Comparison of ENCODE assay signal across 31 mouse cellular contexts in genomic region chr14:54471467-54471866, GRCm38 (mm10). TPM values are rescaled to one million over a fixed set of nuclear protein-coding genes. Genes with fewer than 3 reads are reported as not detected.
DNase-seq lines count a peak whose midpoint lies in the region; ATAC-seq and TF ChIP-seq lines count a peak whose summit lies in the region.
"Had no signal": no experiment of that assay in that cellular context is flagged by ENCODE, and none has a peak within 500 bp of the region (broad histone marks: within the 10 kb centered on the region; RNA-seq: fewer than 3 reads in every experiment).

No protein-coding gene starts in this region.

- H3K9ac ChIP-seq in heart, adult 2 months (ENCODE audit: low read depth, low read length): no peak overlapping the region
- H3K9ac ChIP-seq in lung, embryonic 16.5 days (ENCODE audit: low read length): no peak overlapping the region
- H3K9ac ChIP-seq: embryonic facial prominence, embryonic 12.5 days; embryonic facial prominence, embryonic 15.5 days; forebrain, postnatal 0 days; heart, embryonic 15.5 days; hindbrain, embryonic 13.5 days had no signal

- no peak; the same call in 1 of the 2 replicates for ATAC-seq in lung, embryonic 16.5 days (ENCODE audit: low read depth)
- ATAC-seq in megakaryocyte progenitor cell, adult 5-6 weeks (replicated peaks; ENCODE audit: poor library complexity): peak; percentile 53
- ATAC-seq: forebrain, embryonic 14.5 days; forebrain, postnatal 0 days; hindbrain, embryonic 16.5 days had no signal

- H3K4me2 ChIP-seq in lung, embryonic 16.5 days (ENCODE audit: low read depth, low read length): no peak overlapping the region
- H3K4me2 ChIP-seq: embryonic facial prominence, embryonic 12.5 days; embryonic facial prominence, embryonic 15.5 days; heart, embryonic 11.5 days; heart, embryonic 15.5 days; hindbrain, embryonic 13.5 days had no signal

- WGBS in heart, adult 2 months: 97% methylated on average over 2 of the region's 2 CpGs
- WGBS in lung, adult 2 months: 77% methylated on average over 2 of the region's 2 CpGs
- WGBS in lung, embryonic 16.5 days: 82% methylated on average over 2 of the region's 2 CpGs

- no peaks in the 10 kb centered on the region for H3K79me2 ChIP-seq in heart, adult 2 months (replicated peaks; ENCODE audit: control insufficient read depth, insufficient read depth, low read length)

- peaks cover 2% of the 10 kb centered on the region; the same call in 1 of the 2 replicates for H3K4me1 ChIP-seq in heart, adult 2 months (ENCODE audit: control insufficient read depth, insufficient read depth, low read length)
- 0 out of 2 replicates have a peak, but pooled peaks cover 2% of the 10 kb centered on the region for H3K4me1 ChIP-seq in lung, adult 2 months (ENCODE audit: control insufficient read depth, insufficient read depth, low read length)
- peaks cover 16% of the 10 kb centered on the region for H3K4me1 ChIP-seq in lung, embryonic 16.5 days (replicated peaks; ENCODE audit: control insufficient read depth, insufficient read depth, low read length)

- no peak overlapping the region for H3K4me3 ChIP-seq in heart, adult 2 months
- no peak overlapping the region for H3K4me3 ChIP-seq in lung, adult 2 months (replicated peaks; ENCODE audit: extremely low read depth, low read depth, low read length)
- no peak overlapping the region for H3K4me3 ChIP-seq in lung, embryonic 16.5 days (ENCODE audit: low read length)
- H3K4me3 ChIP-seq: embryonic facial prominence, embryonic 12.5 days; embryonic facial prominence, embryonic 15.5 days; gastrocnemius, adult 2 months; heart, embryonic 15.5 days; hindbrain, embryonic 10.5 days; hindbrain, embryonic 13.5 days had no signal

- no peaks in the 10 kb centered on the region for H3K9me3 ChIP-seq in lung, embryonic 16.5 days (ENCODE audit: control insufficient read depth, low read length)
- H3K9me3 ChIP-seq: embryonic facial prominence, embryonic 12.5 days; embryonic facial prominence, embryonic 15.5 days; G1E; heart, embryonic 15.5 days; hindbrain, embryonic 10.5 days; hindbrain, embryonic 13.5 days had no signal

- TF ChIP-seq CTCF in heart, adult 2 months (IDR thresholded peaks at IDR 0.05): no peak
- TF ChIP-seq CTCF in lung, adult 2 months (IDR thresholded peaks at IDR 0.05; ENCODE audit: insufficient read depth, low read length): no peak

- 0 out of 2 replicates have a peak, but pooled peaks have one; percentile 14 for TF ChIP-seq POLR2A in heart, adult 2 months (IDR thresholded peaks at IDR 0.05; ENCODE audit: insufficient read depth, low read depth, low read length)
- 0 out of 2 replicates have a peak, but pooled peaks have one; percentile 7 for TF ChIP-seq POLR2A in lung, adult 2 months (IDR thresholded peaks at IDR 0.05; ENCODE audit: borderline replicate concordance, extremely low read depth, low read depth, low read length)

- H3K27ac ChIP-seq in heart, adult 2 months: no peak overlapping the region
- H3K27ac ChIP-seq in lung, embryonic 16.5 days (ENCODE audit: low read length): peak overlapping the region; percentile 72; the same call in 1 of the 2 replicates
- H3K27ac ChIP-seq: embryonic facial prominence, embryonic 12.5 days; gastrocnemius, adult 2 months; heart, embryonic 15.5 days; hindbrain, embryonic 10.5 days; hindbrain, embryonic 13.5 days had no signal

- no peak for TF ChIP-seq EP300 in heart, adult 2 months (IDR thresholded peaks at IDR 0.05; ENCODE audit: insufficient read depth, low read depth, low read length)

- intact Hi-C loops in heart, adult 2 months (cut with DNase I): no loop called here

- DNase-seq in heart, adult 2 months: no peak
- no peak for DNase-seq in heart, adult 8-10 months (ENCODE audit: low spot score)
- no peak for DNase-seq in lung, adult 2 months
- no peak for DNase-seq in lung, postnatal 4 days
- no peak for DNase-seq in lung, postnatal 25 days (ENCODE audit: low spot score)
- DNase-seq: adrenal gland, adult 2 months; adrenal gland, postnatal 14 days; B cell, adult 2 months; cerebellum, adult 11 months; cerebellum, adult 2 months; cerebellum, adult 9-11 months; cerebellum, postnatal 25 days; forebrain, postnatal 0 days; gastrocnemius, adult 2 months; gastrocnemius, postnatal 14 days; heart, adult 18-20 months; heart, postnatal 10 days; heart, postnatal 36 days had no signal

- peaks cover 2% of the 10 kb centered on the region for H3K27me3 ChIP-seq in heart, adult 2 months (ENCODE audit: control insufficient read depth, insufficient read depth, low read length)
- no peaks in the 10 kb centered on the region for H3K27me3 ChIP-seq in lung, embryonic 16.5 days (ENCODE audit: control insufficient read depth, insufficient read depth, low read depth, low read length)
- H3K27me3 ChIP-seq: CH12.LX; embryonic facial prominence, embryonic 15.5 days; heart, embryonic 15.5 days; hindbrain, embryonic 13.5 days had no signal

- H3K36me3 ChIP-seq in heart, adult 2 months (ENCODE audit: control insufficient read depth, insufficient read depth, low read length): no peaks in the 10 kb centered on the region
- H3K36me3 ChIP-seq in lung, embryonic 16.5 days (ENCODE audit: control insufficient read depth, insufficient read depth, low read length): peaks cover 16% of the 10 kb centered on the region

RNA-seq across cellular contexts. Expression of gene Rem2, which starts 4.4 kb away (rescaled TPM):
- total RNA-seq in heart, adult 2 months (2021): not detected
- polyA plus RNA-seq in heart, adult 2 months (2012; rRNA removed): not detected in 2 replicates
- not detected for total RNA-seq in heart, adult 8-10 months (2022)
- polyA plus RNA-seq in lung, adult 2 months (2012; rRNA removed): 3.0 TPM in 2 replicates
- polyA plus RNA-seq in lung, embryonic 16.5 days (2015; fragmentation: Nextera tagmentation; extraction: Ambion mirVana): 19.6 and 22.4 TPM in 2 replicates
- 0.29 and 0.62 TPM in 2 replicates for total RNA-seq in megakaryocyte progenitor cell, adult 5-6 weeks (2015)
- 2.2 TPM in 1 of 2 replicates, not detected in the other for total RNA-seq in megakaryocyte progenitor cell, adult 5-6 weeks (2017)
- total RNA-seq: G1E; gastrocnemius, adult 2 months; gastrocnemius, postnatal 14 days; gastrocnemius, postnatal 4 days; heart, adult 18-20 months; heart, postnatal 10 days; heart, postnatal 36 days had no signal

RNA-seq across cellular contexts. Expression of gene Lrp10, which starts 7.5 kb away (rescaled TPM):
- total RNA-seq in heart, adult 2 months (2021): 10 to 100 TPM; 47.6 to 60.6 TPM
- polyA plus RNA-seq in heart, adult 2 months (2012; rRNA removed): 61.3 and 72.4 TPM in 2 replicates
- total RNA-seq in heart, adult 8-10 months (2022): 10 to 100 TPM; 45.5 to 62.2 (median 50.7) TPM
- 184 and 199 TPM in 2 replicates for polyA plus RNA-seq in lung, adult 2 months (2012; rRNA removed)
- 61.9 and 64.2 TPM in 2 replicates for polyA plus RNA-seq in lung, embryonic 16.5 days (2015; fragmentation: Nextera tagmentation; extraction: Ambion mirVana)
- 23.5 and 25.0 TPM in 2 replicates for total RNA-seq in megakaryocyte progenitor cell, adult 5-6 weeks (2015)
- total RNA-seq in megakaryocyte progenitor cell, adult 5-6 weeks (2017): 27.4 and 37.2 TPM in 2 replicates

RNA-seq across cellular contexts. Expression of gene Mmp14, which starts 40.1 kb away (rescaled TPM):
- 10 to 100 TPM; 11.2 to 16.5 TPM for total RNA-seq in heart, adult 2 months (2021)
- 23.5 and 26.5 TPM in 2 replicates for polyA plus RNA-seq in heart, adult 2 months (2012; rRNA removed)
- total RNA-seq in heart, adult 8-10 months (2022): 10 to 100 TPM in 2 of 4 experiments, 1 to 10 TPM in 2; 7.4 to 12.1 (median 9.2) TPM
- polyA plus RNA-seq in lung, adult 2 months (2012; rRNA removed): 119 and 130 TPM in 2 replicates
- polyA plus RNA-seq in lung, embryonic 16.5 days (2015; fragmentation: Nextera tagmentation; extraction: Ambion mirVana): 176 and 183 TPM in 2 replicates
- total RNA-seq in megakaryocyte progenitor cell, adult 5-6 weeks (2015): 2.1 and 4.5 TPM in 2 replicates
- 3.0 and 4.1 TPM in 2 replicates for total RNA-seq in megakaryocyte progenitor cell, adult 5-6 weeks (2017)

RNA-seq across cellular contexts. Expression of gene Mrpl52, which starts 44.8 kb away (rescaled TPM):
- total RNA-seq in heart, adult 2 months (2021): 100 to 1,000 TPM; 115 to 129 TPM
- 76.7 and 168 TPM in 2 replicates for polyA plus RNA-seq in heart, adult 2 months (2012; rRNA removed)
- total RNA-seq in heart, adult 8-10 months (2022): 100 to 1,000 TPM; 118 to 126 (median 121) TPM
- polyA plus RNA-seq in lung, adult 2 months (2012; rRNA removed): 185 and 290 TPM in 2 replicates
- 258 and 287 TPM in 2 replicates for polyA plus RNA-seq in lung, embryonic 16.5 days (2015; fragmentation: Nextera tagmentation; extraction: Ambion mirVana)
- 118 and 124 TPM in 2 replicates for total RNA-seq in megakaryocyte progenitor cell, adult 5-6 weeks (2015)
- 75.1 and 86.7 TPM in 2 replicates for total RNA-seq in megakaryocyte progenitor cell, adult 5-6 weeks (2017)

RNA-seq across cellular contexts. Expression of gene Prmt5, which starts 45.9 kb away (rescaled TPM):
- 10 to 100 TPM; 27.4 to 29.7 TPM for total RNA-seq in heart, adult 2 months (2021)
- 26.8 and 35.8 TPM in 2 replicates for polyA plus RNA-seq in heart, adult 2 months (2012; rRNA removed)
- total RNA-seq in heart, adult 8-10 months (2022): 10 to 100 TPM; 29.8 to 34.0 (median 32.1) TPM
- polyA plus RNA-seq in lung, adult 2 months (2012; rRNA removed): 15.1 and 20.2 TPM in 2 replicates
- 73.5 and 77.6 TPM in 2 replicates for polyA plus RNA-seq in lung, embryonic 16.5 days (2015; fragmentation: Nextera tagmentation; extraction: Ambion mirVana)
- total RNA-seq in megakaryocyte progenitor cell, adult 5-6 weeks (2015): 57.3 and 76.3 TPM in 2 replicates
- 62.1 and 66.6 TPM in 2 replicates for total RNA-seq in megakaryocyte progenitor cell, adult 5-6 weeks (2017)
